Mouse (Mus musculus): ENCODE data around the gene Tnrc6b.

Gene Tnrc6b

DNA sequence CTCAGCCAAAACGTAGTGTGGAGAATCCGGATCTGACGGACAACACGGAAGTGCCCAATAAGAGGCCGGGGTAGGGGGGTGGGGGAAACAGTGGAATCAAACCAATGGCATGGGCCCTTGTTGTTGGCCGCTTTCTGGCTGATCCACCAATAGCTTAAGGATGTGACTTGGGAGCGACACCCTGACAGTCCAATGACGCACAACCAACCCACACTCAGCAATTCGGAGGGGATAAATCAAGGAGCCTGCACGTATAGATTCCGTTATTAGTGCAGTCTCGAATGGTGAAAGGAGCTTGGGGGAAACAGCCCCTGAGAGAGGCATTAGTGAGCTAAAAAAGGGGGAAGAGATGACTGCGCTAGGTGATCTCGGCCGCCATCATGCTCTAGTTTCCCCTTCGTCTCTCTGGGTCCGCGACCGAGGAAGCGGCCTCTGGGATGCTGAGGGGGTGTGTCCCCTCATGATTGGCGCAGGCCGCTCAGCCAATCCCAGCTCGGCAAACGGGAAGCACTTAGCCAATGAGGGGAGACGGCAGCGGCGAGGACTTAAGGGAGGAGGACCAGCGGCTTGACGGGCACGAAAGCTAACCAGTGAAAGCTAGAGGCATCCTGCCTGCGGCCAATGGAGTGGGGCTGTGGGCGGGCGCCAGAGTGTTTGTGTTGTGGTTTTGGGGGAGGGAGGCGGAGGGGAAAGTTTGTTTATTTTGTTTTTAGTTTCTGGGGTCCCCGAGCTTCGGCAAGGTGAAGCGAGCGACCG, at the start of gene Tnrc6b:
Gene Tnrc6b, plus strand, starts transcription at position 706 of the 756 bp plus-strand sequence.
- DNase-seq, result peak; percentile 99

DNA sequence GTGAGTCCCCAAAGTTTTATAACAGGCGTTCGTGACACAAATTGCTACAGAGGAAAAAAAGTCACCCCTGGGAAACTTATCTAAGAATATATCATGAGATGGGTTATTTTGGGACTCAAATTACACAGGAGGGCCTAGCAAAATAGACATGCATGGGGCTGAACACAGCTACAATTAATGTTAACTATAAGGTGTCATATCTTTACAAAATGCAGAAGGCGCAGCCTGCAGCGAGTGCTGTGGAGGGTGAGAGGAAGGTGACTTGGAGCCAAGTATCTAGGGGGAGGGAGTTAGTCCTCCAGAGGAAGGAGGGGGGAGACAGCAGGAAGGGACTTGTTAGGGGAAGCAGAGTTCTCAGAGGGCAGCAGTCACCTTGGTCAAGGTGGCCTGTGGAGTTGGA, 46.7 kb upstream of the Tnrc6b start:
- DNase-seq, result no peak

DNA sequence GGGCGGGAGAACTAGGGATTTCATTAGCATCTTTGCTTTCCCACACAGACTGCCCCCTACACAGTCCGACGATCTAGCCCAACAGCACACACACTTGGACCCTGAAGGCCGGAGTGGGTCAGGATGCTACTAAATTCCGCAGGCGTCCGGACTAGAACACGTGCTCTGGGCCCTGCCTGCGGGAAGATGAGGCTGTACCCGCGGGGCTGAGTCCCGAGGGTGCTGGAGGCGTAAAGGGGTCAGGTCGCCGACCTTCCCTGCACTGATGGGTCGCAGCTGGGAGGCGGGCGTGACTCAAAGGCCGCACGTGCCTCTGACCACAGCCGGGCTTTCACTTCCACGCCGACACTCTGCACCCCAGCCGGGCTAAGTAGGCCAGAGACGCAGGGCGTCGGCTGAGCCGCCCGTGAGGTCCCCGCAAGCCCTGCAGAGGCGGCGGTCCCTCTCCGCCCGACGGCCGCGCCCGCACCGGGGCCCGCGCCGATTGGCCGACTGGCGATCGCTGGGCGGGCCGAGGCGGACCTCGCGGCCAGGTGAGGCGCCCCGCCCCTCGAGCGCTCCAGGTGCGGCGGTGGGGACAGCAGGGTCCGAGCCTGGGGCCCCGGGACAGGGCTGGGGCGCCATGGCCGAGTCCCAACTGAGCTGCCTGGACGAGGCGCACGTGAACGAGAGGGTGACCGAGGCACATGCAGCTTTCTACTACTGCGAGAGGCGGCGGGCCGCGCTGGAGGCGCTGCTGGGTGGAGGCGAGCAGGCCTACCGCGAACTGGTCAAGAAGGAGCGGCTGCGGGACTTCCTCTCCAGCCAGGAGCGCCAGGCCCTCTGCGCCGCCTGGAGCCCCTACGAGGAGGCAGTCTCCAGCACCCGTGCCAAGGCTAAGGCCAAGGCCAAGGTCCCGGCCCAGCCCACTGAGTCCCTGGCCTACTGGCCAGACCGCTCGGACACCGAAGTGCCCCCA, 39.5 kb upstream of the Tnrc6b start, which contains the start of gene Fam83f:
Gene Fam83f, plus strand, starts transcription at position 553 of the 958 bp plus-strand sequence.
- peak; percentile 55 for DNase-seq

DNA sequence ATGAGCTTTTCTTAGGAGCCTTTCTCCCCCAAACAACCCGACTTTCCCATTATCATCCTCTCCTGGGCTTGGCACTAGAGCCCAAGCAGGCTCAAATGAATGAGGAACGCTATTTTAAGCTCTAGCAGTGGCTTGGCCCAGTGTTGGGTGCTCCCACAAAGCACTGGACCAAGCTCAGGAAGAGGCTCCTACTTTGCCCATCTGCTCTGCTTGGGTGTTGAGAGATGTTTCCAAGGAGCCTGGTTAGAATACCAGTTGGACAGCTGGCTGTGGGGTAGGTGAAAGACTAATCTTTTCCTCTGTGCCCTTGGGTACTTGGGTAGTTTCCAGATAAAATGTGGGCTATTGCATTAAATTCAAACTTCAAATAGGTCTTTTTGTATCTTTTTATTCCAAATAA, 38.3 kb upstream of the Tnrc6b start:
- no peak for DNase-seq

- no peak for DNase-seq
These were observed 37.6 kb upstream of the Tnrc6b start for GRCm38 (mm10) chr15:80673337-80674095.

- no peak for DNase-seq
These were observed 36.4 kb upstream of the Tnrc6b start for GRCm38 (mm10) chr15:80674700-80675099.

DNA sequence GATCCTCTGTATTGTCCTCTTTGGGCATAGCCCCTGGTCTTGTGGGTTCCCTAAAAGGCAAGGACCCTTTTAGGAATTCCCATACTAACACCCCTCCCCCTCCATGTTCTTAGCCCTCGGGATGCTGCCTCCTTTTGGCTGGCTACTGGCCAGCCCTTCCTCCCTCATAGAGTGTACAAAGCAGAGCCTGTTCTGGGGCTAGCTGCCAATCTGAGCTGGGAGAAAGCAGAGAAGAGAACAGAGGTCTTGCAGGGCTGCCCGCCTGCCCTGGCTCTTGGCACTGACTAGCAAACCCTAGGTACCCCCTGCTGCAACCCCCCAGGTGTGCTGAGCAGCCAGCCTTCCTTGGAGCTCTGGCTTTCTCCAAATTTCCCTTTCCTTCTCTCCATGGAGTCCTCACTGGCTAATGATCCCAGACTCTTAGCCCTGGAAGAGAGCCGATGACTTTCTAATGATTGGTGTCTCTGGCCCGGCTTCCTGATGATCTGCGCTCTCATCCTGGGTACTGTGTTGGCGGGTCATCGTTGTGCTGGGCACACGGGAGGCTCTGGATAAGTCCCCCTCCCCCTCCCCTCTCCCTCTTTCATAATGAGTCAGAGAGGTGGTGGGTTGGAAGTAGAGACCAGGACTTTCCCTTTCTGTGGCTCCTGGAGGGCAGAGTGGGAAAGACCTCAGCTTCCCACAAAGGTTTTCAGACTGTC, 31.4 kb upstream of the Tnrc6b start:
- peak; percentile 81 for DNase-seq

GRCm38 (mm10) chr15:80680347-80681030, 30.6 kb upstream of the Tnrc6b start:
- DNase-seq, result peak; percentile 81

DNA sequence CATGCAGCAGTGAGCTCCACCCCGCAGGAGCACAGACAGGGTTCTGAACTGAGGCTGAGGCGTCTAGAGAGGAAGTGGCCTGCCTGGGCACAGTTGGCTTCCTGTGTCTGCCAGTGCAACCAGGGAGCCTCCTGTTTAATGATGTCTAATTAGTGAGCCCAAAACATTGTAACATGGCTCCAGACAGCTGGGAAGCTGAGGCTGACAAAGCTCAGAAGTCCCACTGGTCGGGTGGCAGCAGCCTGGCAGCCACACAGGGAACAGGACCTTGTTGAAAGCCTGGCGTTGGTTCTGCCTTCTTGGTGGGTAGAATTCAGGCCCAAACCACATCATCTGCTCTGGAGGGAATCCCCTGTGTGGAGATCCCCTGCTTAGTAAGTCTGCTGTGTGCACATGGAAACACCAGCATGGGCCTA, 29.6 kb upstream of the Tnrc6b start:
- DNase-seq, result no peak

GRCm38 (mm10) chr15:80682343-80682742, 28.8 kb upstream of the Tnrc6b start:
- peak; percentile 83 for DNase-seq

DNA sequence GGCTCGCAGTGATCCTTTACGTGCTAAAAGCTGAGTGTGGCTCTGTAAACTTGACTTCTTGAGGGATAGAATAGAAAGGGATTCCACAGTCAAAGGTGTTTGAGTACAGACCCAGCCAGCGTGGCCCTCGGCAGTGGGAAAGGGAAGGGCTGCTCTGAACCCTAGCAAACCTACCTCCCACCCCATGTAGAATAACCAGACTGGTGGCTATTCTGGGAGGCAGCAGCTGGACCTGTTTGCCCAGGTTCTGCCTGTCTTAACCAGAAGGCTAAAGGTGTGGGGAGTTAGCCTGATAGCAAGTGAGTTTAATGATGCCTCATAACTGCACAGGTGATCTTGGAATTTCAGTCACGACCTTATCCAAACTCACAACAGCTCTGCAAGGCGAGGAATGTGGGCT, 28.0 kb upstream of the Tnrc6b start:
- peak; percentile 53 for DNase-seq

- peak; percentile 40 for DNase-seq
These were observed 27.1 kb upstream of the Tnrc6b start for GRCm38 (mm10) chr15:80683990-80684389.

DNA sequence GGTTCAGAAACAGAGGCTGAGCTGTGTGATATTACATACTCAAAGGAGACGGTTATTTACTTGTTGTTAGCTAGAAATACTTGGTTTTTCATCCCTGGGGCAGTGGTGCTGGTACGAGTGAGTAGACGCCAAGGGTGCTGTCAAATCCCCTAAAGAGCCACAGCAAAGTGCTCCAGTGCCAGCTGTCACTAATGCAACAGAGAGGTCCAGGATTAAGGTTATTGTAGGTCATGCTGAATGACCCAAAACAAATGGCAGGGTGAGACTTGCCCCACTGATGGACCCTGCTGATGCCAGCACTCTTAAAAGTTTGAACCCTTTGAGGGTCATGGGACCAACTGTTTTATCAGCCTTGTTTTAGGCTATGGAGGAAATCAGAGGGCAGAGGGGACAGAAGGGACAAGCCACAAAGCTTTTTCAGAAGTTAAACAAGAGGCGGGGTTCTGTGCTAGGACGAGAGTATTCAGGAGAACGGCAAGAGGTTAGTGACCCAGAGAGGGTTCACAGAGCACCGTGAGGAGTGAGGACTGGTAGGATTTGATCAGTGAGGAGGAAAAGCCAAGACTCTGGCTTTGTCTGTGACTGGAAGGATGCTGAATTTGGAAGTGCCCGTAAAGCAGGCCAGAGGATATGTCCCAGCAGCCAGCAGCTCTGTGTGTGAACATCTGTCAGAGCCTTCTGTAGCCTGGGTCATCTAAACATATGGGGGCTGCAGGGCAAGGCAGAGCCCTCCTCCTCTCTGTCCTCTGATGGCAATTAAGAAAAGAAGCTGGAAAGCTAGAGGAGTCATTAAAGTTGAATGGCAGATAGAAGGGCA, 26.1 kb upstream of the Tnrc6b start:
- DNase-seq, result peak; percentile 19

DNA sequence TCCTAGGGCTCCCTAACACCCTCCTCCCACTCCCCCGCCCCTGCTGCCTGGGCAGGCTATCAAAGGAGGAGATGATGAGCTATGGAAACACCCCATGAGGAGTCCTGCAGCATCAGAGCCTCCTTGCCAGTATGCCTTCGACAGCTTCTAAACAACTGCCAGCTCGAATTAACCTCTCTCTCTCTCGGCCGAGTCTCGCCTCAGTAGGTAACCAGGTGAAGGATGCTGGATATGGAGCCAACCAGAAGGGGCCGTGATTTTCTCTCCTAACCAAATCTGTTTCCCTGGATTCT, 25.6 kb upstream of the Tnrc6b start:
- DNase-seq, result no peak

DNA sequence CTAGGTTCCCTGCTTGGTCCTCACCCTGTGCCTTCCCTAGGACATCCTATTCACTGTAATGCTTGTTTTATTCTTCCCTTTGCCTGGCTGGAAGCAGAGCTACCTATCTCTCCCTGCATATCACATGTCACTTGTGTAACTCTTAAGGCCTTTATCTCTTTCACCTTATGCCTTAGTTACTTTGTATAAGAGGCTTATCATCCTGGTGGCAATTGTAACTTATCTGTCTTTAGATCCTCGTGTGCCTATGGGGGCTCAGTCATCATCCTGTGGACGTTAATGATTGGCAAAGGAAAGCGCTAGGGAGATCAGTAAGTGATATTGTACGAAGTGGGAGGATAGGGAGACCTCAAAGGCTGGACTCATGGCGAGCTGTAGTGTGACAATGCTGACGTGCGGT, 22.6 kb upstream of the Tnrc6b start:
- no peak for DNase-seq

DNA sequence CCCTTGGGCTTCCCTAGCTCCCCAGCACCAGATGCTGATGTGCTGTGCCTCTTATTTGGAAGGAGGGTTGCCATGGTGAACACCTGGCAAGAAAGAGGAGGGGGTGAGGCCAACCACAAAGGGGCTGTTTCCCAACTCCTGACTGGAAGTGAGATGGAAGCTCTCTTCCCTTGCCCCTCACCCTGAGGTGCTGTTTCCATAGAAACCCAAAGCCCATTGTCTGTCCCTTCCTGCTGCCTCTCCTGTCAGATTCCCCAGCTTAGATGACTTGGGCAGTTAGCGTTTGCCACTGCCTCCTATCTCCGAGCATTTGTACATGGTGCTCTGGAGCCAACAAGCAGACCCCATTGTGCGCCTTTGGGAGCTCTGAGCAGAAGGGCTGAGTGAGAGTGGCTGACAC, 17.6 kb upstream of the Tnrc6b start:
- no peak for DNase-seq

DNA sequence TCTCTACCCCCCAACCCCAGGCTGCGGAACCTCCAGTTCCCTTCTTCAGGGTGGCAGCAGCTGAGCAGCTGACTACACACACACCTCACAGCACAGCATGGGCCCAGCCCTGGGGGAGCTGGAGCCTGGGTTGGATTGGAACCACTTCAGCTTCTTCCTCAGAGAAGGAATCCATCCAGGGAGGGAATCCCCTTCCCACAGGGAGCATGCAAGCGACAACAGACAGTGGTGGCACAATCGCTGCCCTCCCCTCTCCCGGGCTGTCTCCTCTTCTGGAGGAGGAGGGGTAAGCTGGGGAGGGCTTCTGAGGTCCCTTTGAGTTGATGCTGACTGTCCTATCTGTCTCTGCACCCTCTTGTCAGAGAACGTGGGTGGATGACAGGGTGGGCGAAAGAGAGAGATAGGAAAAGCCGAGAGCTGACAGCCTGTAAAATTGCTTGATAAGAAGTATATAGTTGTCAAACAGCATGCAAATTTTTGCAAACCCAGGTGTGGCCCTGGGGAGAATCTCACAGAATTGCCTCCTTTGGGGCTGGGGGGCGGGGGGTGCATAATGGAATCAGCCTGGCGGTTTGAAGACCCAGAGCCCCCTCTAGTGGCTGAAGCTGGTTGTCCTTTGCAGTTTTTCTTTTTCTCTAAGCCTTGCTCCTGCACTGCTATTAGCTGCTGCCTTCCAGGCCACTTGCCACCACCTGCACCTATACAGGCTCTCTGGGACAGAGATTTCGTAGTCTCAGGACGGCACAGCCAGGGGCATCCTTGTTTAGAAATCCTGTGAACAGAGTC, 16.8 kb upstream of the Tnrc6b start:
- peak; percentile 63 for DNase-seq

DNA sequence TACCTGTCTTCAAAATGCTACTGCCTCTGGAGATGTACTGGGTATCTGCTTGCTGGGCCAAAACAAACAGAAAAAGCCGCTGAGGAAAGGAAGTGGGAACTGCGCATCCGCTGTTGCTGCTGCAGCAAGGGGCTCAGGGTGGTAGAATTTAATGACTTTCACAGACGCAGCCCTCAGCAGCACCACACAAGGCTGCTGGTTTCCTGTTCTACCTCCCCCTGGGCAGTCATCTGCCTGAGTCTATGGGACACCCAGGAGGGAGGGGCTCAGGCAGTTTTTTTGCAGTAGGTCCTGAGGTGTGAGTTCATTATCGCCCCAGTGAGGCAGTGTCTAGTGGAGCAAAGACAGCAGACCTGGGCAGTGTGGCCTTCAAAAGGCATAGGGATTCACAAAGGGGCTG, 13.5 kb upstream of the Tnrc6b start:
- no peak for DNase-seq

DNA sequence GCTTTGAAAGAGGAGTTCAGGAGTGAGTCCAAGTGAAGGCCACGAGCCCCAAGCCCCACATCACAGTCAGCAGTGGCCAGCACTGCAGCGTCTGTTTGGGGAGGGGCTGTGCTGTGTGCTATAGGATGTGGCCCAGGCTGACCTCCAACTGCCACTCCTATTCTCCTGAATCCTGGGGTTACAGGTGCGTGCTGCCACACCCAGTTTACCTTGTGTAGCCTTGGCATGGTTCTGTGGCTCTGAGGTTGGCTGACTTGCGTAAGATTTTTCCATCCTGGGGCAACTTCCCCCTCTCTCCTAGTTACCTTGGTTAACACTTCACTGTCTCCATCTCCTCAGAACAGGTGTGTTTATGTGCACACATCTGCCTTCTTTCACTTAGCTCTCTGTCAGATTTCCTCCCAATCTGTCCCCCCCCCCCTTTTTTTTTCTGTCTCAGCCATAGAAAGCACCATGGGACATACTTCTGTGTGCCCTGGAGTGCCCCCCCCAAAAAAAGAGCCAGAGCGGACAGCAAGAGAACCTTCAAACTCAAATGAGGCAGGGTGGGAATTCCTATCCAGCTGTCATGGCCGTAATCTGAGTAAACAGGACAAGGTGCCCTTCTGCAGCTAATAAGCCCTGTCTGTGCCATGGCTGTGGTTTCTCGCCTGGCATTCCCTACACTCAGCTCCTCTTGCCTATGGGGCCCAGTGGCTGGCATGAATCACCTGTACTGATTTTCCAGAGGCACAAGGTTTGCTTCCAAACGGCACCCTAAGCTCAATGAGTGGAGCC, 9.4 kb upstream of the Tnrc6b start:
- no peak for DNase-seq
